14 mouse cellular contexts compared by ENCODE assay signal in the genomic region with DNA sequence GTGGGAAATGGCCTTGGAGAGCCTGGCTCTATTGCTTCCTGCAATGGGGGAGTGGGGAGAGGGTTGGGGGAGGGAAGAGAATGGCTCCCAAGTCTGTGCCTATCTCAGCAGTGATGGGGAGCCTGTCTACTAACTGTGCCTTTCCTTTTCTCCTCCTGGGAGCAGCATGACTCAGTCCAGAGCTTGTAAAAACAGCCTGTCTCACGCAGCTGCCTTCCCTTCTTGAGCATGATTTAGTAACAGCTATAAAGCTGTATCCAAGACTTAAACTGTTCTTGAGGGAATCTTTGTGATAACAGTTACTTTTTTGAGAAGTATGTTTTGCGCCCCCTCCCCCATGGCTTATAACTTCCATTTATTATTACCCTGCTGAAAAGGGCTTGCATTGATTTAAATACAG.
DNase-seq lines count a peak whose midpoint lies in the region; ATAC-seq and TF ChIP-seq lines count a peak whose summit lies in the region.
"Had no signal": no experiment of that assay in that cellular context is flagged by ENCODE, and none has a peak within 500 bp of the region (broad histone marks: within the 10 kb centered on the region; RNA-seq: fewer than 3 reads in every experiment).

No protein-coding gene starts in this region.

- H3K4me3 ChIP-seq in gastrocnemius, adult 2 months, result no peak overlapping the region
- H3K4me3 ChIP-seq: embryonic facial prominence, embryonic 15.5 days; hindbrain, embryonic 10.5 days had no signal

- H3K27ac ChIP-seq in gastrocnemius, adult 2 months, result no peak overlapping the region
- H3K27ac ChIP-seq: embryonic facial prominence, embryonic 15.5 days; hindbrain, embryonic 10.5 days; liver, embryonic 14.5 days had no signal

- TF ChIP-seq CTCF in gastrocnemius, adult 2 months (IDR thresholded peaks at IDR 0.05), result no peak

- peak; percentile 99 for ATAC-seq in frontal cortex, adult (ENCODE audit: low TSS enrichment)

- intact Hi-C loops in left cerebral cortex, postnatal 4 days (cut with DNase I), result no loop called here
- intact Hi-C loops in gastrocnemius, adult 2 months (cut with DNase I), result no loop called here

- no peak for DNase-seq in frontal cortex, postnatal 10 days (ENCODE audit: low spot score in 2 of 2)
- DNase-seq in left cerebral cortex, adult 11 months (ENCODE audit: low spot score), result peak; percentile 14
- no peak for DNase-seq in left cerebral cortex, postnatal 4 days
- DNase-seq in layer of hippocampus, adult 9-11 months, result peak; percentile 59
- peak; percentile 38 to 46 for DNase-seq in right cerebral cortex, adult 2 months (ENCODE audit: low spot score in 2 of 2)
- DNase-seq in embryo, embryonic 9.5 days (ENCODE audit: extremely low spot score), result no peak
- DNase-seq in gastrocnemius, adult 2 months, result no peak
- DNase-seq: cerebellum, postnatal 14 days; kidney, adult 8-10 months; lung, postnatal 36 days had no signal

Comparison
In these comparisons a context has a peak if more than half of its experiments do, and no peak if none do; other contexts are left out.
1. DNase-seq: peak in left cerebral cortex, adult 11 months (single experiment), layer of hippocampus, adult 9-11 months (single experiment) and right cerebral cortex, adult 2 months (2 of 2); none in frontal cortex, postnatal 10 days (0 of 2), left cerebral cortex, postnatal 4 days (single experiment), embryo, embryonic 9.5 days (single experiment) and gastrocnemius, adult 2 months (single experiment).